Comparison of ENCODE assay signal across 33 mouse cellular contexts in genomic region chr3:90357959-90358358, GRCm38 (mm10). TPM values are rescaled to one million over a fixed set of nuclear protein-coding genes. Genes with fewer than 3 reads are reported as not detected.
"Had no signal": no experiment of that assay in that cellular context is flagged by ENCODE, and none has a peak within 500 bp of the region (broad histone marks: within the 10 kb centered on the region; RNA-seq: fewer than 3 reads in every experiment).

No protein-coding gene starts in this region.

- H3K9me3 ChIP-seq: limb, embryonic 10.5 days; limb, embryonic 12.5 days; limb, embryonic 13.5 days; limb, embryonic 15.5 days; liver, embryonic 12.5 days; liver, embryonic 13.5 days; liver, embryonic 15.5 days; lung, embryonic 15.5 days; megakaryocyte, embryonic 14.5 days; midbrain, embryonic 10.5 days; midbrain, embryonic 12.5 days; midbrain, embryonic 13.5 days; midbrain, embryonic 15.5 days; neural tube, embryonic 12.5 days had no signal

- H3K9ac ChIP-seq: limb, embryonic 12.5 days; limb, embryonic 13.5 days; limb, embryonic 15.5 days; liver, embryonic 12.5 days; liver, embryonic 13.5 days; liver, embryonic 14.5 days; liver, embryonic 15.5 days; liver, postnatal 0 days; lung, embryonic 14.5 days; lung, embryonic 15.5 days; midbrain, embryonic 12.5 days; midbrain, embryonic 13.5 days; midbrain, embryonic 15.5 days; neural tube, embryonic 12.5 days had no signal

- H3K27me3 ChIP-seq: limb, embryonic 12.5 days; limb, embryonic 13.5 days; limb, embryonic 15.5 days; liver, embryonic 12.5 days; liver, embryonic 13.5 days; liver, embryonic 15.5 days; lung, embryonic 15.5 days; megakaryocyte, embryonic 14.5 days; midbrain, embryonic 12.5 days; midbrain, embryonic 13.5 days; midbrain, embryonic 15.5 days; neural tube, embryonic 12.5 days had no signal

- H3K4me3 ChIP-seq: limb, embryonic 10.5 days; limb, embryonic 12.5 days; limb, embryonic 13.5 days; limb, embryonic 15.5 days; liver, embryonic 12.5 days; liver, embryonic 13.5 days; liver, embryonic 15.5 days; lung, embryonic 15.5 days; megakaryocyte, embryonic 14.5 days; midbrain, embryonic 10.5 days; midbrain, embryonic 12.5 days; midbrain, embryonic 13.5 days; midbrain, embryonic 15.5 days; myocyte; neural tube, embryonic 12.5 days had no signal

- H3K27ac ChIP-seq: limb, embryonic 10.5 days; limb, embryonic 12.5 days; limb, embryonic 13.5 days; limb, embryonic 15.5 days; liver, embryonic 12.5 days; liver, embryonic 13.5 days; liver, embryonic 14.5 days; liver, embryonic 15.5 days; lung, embryonic 15.5 days; macrophage; midbrain, embryonic 10.5 days; midbrain, embryonic 12.5 days; midbrain, embryonic 13.5 days; midbrain, embryonic 15.5 days; neural tube, embryonic 12.5 days had no signal

- H3K4me2 ChIP-seq: limb, embryonic 12.5 days; limb, embryonic 13.5 days; limb, embryonic 15.5 days; liver, embryonic 11.5 days; liver, embryonic 12.5 days; liver, embryonic 13.5 days; liver, embryonic 15.5 days; lung, embryonic 14.5 days; lung, embryonic 15.5 days; midbrain, embryonic 11.5 days; midbrain, embryonic 12.5 days; midbrain, embryonic 13.5 days; midbrain, embryonic 15.5 days; neural tube, embryonic 12.5 days had no signal

- ATAC-seq: liver, embryonic 12.5 days; liver, postnatal 0 days; lung, postnatal 0 days; midbrain, embryonic 13.5 days; midbrain, embryonic 15.5 days; midbrain, embryonic 16.5 days had no signal

- H3K4me1 ChIP-seq: limb, embryonic 10.5 days; limb, embryonic 12.5 days; limb, embryonic 13.5 days; limb, embryonic 15.5 days; liver, embryonic 12.5 days; liver, embryonic 13.5 days; liver, embryonic 15.5 days; lung, embryonic 15.5 days; midbrain, embryonic 10.5 days; midbrain, embryonic 12.5 days; midbrain, embryonic 13.5 days; midbrain, embryonic 15.5 days; neural tube, embryonic 12.5 days had no signal

- DNase-seq: left cerebral cortex, postnatal 4 days; liver; liver, embryonic 13.5 days; liver, postnatal 0 days; lung, adult 18-20 months; lung, adult 2 months; lung, embryonic 14.5 days; lung, postnatal 10 days; lung, postnatal 14 days; lung, postnatal 36 days; lung, postnatal 4 days; midbrain, embryonic 14.5 days had no signal

RNA-seq across cellular contexts. Expression of gene Slc27a3, which starts 31.8 kb away (rescaled TPM):
- total RNA-seq: monocyte, adult 5-6 weeks had no signal
